Mouse (Mus musculus) olfactory bulb, adult 2 months (tissue): ENCODE data around the gene Nlrp6. TPM values are rescaled to one million over a fixed set of nuclear protein-coding genes. Genes with fewer than 3 reads are reported as not detected.
A peak's percentile ranks its signal among the peaks of the same experiment; 100 is the strongest.

Source experiments
- H3K27ac ChIP-seq: fragments of 200-500 bp; 2 replicates; pipeline ENCODE4 v1.5.1; 2012; ENCODE audit warnings: low read depth, low read length; ENCODE audit not compliant: insufficient read depth
- H3K4me1 ChIP-seq: fragments of 200-500 bp; 2 replicates; pipeline ENCODE4 v1.6.1; 2012; ENCODE audit warnings: low read length; ENCODE audit not compliant: control insufficient read depth, insufficient read depth
- H3K4me3 ChIP-seq: fragments of 200-500 bp; 2 replicates; pipeline ENCODE4 v1.5.1; 2012; ENCODE audit warnings: mild to moderate bottlenecking, low read depth, low read length, moderate library complexity; ENCODE audit not compliant: insufficient read depth
- CTCF ChIP-seq: fragments of 200-500 bp; IDR thresholded peaks from 2 replicates; pipeline ENCODE4 v1.5.1; 2012; ENCODE audit warnings: low read depth, mild to moderate bottlenecking, low read length, moderate library complexity; ENCODE audit not compliant: insufficient read depth
- POLR2A ChIP-seq: fragments of 200-500 bp; IDR thresholded peaks from 2 replicates; pipeline ENCODE4 v1.6.1; 2012; ENCODE audit warnings: mild to moderate bottlenecking, low read depth, low read length, moderate library complexity; ENCODE audit not compliant: insufficient read depth
- WGBS: fragments of 180-500 bp; shearing (Covaris S2); methylation state at CpG from one replicate; pipeline ENCODE4 v1.1.7; 2018; 5-methylcytosine and 5-hydroxymethylcytosine counted together
- polyA plus RNA-seq: library from polyadenylated mRNA; stranded (reverse); fragments of >200 nt; gene quantifications from 2 replicates; pipeline ENCODE4 v1.2.4, GENCODE M21; 2012; ENCODE audit warnings: low replicate concordance; ENCODE audit not compliant: missing spikeins, insufficient read depth, insufficient read length

Gene Nlrp6
- polyA plus RNA-seq, 1 experiment, result not detected

- no peak for TF ChIP-seq POLR2A
- TF ChIP-seq CTCF, result no peak
- H3K4me1 ChIP-seq, result peaks cover 10% of the 10 kb centered on the region
- H3K27ac ChIP-seq, result no peak overlapping the region
- WGBS, result 88% methylated on average over 7 of the region's 7 CpGs
- H3K4me3 ChIP-seq, result no peak overlapping the region
These were observed 13.0 kb upstream of the Nlrp6 start for GRCm38 (mm10) chr7:140907697-140908096.

- peaks cover 10% of the 10 kb centered on the region for H3K4me1 ChIP-seq
- no peak for TF ChIP-seq CTCF
- no peak for TF ChIP-seq POLR2A
- 55% methylated on average over 7 of the region's 7 CpGs for WGBS
- no peak overlapping the region for H3K4me3 ChIP-seq
- no peak overlapping the region for H3K27ac ChIP-seq
These were observed 12.5 kb upstream of the Nlrp6 start for GRCm38 (mm10) chr7:140908181-140908580.

- peaks cover 8% of the 10 kb centered on the region for H3K4me1 ChIP-seq
- peak overlapping the region; percentile 48 for H3K4me3 ChIP-seq
- WGBS, result 1% methylated on average over 19 of the region's 19 CpGs
- no peak overlapping the region for H3K27ac ChIP-seq
- TF ChIP-seq POLR2A (no peak), CTCF (peak; percentile 76)
These were observed 12.0 kb upstream of the Nlrp6 start for GRCm38 (mm10) chr7:140908634-140909107.

- TF ChIP-seq POLR2A (no peak), CTCF (no peak)
- WGBS, result 41% methylated on average over 3 of the region's 3 CpGs
- no peak overlapping the region for H3K4me3 ChIP-seq
These were observed 8.4 kb upstream of the Nlrp6 start for GRCm38 (mm10) chr7:140912293-140912692.

GRCm38 (mm10) chr7:140912846-140913482 is 7.7 kb upstream of the Nlrp6 start:
- 79% methylated on average over 5 of the region's 5 CpGs for WGBS
- peaks cover 8% of the 10 kb centered on the region for H3K4me1 ChIP-seq
- H3K4me3 ChIP-seq, result no peak overlapping the region
- TF ChIP-seq CTCF (no peak), POLR2A (no peak)
- no peak overlapping the region for H3K27ac ChIP-seq

More at GRCm38 (mm10) chr7:140912293-140912692, 8.4 kb upstream of the Nlrp6 start:
- Histone ChIP-seq H3K4me1 (peaks cover 8% of the 10 kb centered on the region), H3K27ac (no peak overlapping the region)

- no peak overlapping the region for H3K27ac ChIP-seq
- H3K4me3 ChIP-seq, result no peak overlapping the region
- peaks cover 4% of the 10 kb centered on the region; the same call in 1 of the 2 replicates for H3K4me1 ChIP-seq
- WGBS, result 90% methylated on average over 8 of the region's 8 CpGs
- TF ChIP-seq POLR2A, result no peak
- no peak for TF ChIP-seq CTCF
These were observed 6.5 kb upstream of the Nlrp6 start for GRCm38 (mm10) chr7:140914031-140914690.

- H3K4me3 ChIP-seq, result no peak overlapping the region
- no peak for TF ChIP-seq CTCF
- TF ChIP-seq POLR2A, result no peak
- H3K27ac ChIP-seq, result no peak overlapping the region
- 82% methylated on average over 4 of the region's 4 CpGs for WGBS
- H3K4me1 ChIP-seq, result peaks cover 19% of the 10 kb centered on the region
These were observed 791 bp upstream of the Nlrp6 start for GRCm38 (mm10) chr7:140919911-140920310.

GRCm38 (mm10) chr7:140921225-140921975 is 698 bp downstream of the Nlrp6 start:
- no peak overlapping the region for H3K27ac ChIP-seq
- peaks cover 19% of the 10 kb centered on the region for H3K4me1 ChIP-seq
- WGBS, result 41% methylated on average over 22 of the region's 22 CpGs
- no peak overlapping the region for H3K4me3 ChIP-seq
- TF ChIP-seq POLR2A (no peak), CTCF (no peak)

GRCm38 (mm10) chr7:140922398-140923069 is 1.8 kb downstream of the Nlrp6 start:
- Histone ChIP-seq H3K4me1 (peaks cover 19% of the 10 kb centered on the region), H3K4me3 (peak overlapping the region; percentile 35), H3K27ac (no peak overlapping the region)
- TF ChIP-seq POLR2A (no peak), CTCF (no peak)
- under 1% methylated on average over 49 of the region's 49 CpGs for WGBS
